Mouse (Mus musculus) megakaryocyte, embryonic 14.5 days (primary cell): ENCODE measurements around the gene Ttc29. TPM values are rescaled to one million over a fixed set of nuclear protein-coding genes. Genes with fewer than 3 reads are reported as not detected.

ENCODE experiments used
- H3K27me3 ChIP-seq: replicated peaks from 2 replicates; pipeline ENCODE3; 2012; ENCODE audit warnings: inconsistent platforms
- H3K36me3 ChIP-seq: replicated peaks from 2 replicates; pipeline ENCODE3; 2012; ENCODE audit warnings: low read length, inconsistent platforms, mixed read lengths
- H3K4me1 ChIP-seq: 2 replicates; pipeline ENCODE4 v1.6.1; 2012; ENCODE audit warnings: inconsistent platforms
- H3K4me3 ChIP-seq: replicated peaks from 2 replicates; pipeline ENCODE3; 2012; ENCODE audit warnings: moderate library complexity, mild to moderate bottlenecking, inconsistent platforms
- H3K9me3 ChIP-seq: 2 replicates; pipeline ENCODE4 v1.6.1; 2012; ENCODE audit warnings: inconsistent platforms
- FLI1 ChIP-seq: IDR thresholded peaks from 2 replicates; pipeline ENCODE4 v1.6.1; 2012; ENCODE audit warnings: low read length, inconsistent platforms, mixed read lengths
- GATA1 ChIP-seq: IDR thresholded peaks from 3 replicates; pipeline ENCODE4 v1.6.1; 2012; ENCODE audit warnings: mixed read lengths, low read length, inconsistent platforms, borderline replicate concordance
- polyA plus RNA-seq: library from polyadenylated mRNA; stranded (reverse); fragments of >175 nt; gene quantifications from 2 replicates; pipeline ENCODE4 v1.2.3, GENCODE M21; 2012; ENCODE audit warnings: low replicate concordance; ENCODE audit not compliant: insufficient read depth

The Ttc29 gene
- polyA plus RNA-seq = not detected in 2 replicates

DNA sequence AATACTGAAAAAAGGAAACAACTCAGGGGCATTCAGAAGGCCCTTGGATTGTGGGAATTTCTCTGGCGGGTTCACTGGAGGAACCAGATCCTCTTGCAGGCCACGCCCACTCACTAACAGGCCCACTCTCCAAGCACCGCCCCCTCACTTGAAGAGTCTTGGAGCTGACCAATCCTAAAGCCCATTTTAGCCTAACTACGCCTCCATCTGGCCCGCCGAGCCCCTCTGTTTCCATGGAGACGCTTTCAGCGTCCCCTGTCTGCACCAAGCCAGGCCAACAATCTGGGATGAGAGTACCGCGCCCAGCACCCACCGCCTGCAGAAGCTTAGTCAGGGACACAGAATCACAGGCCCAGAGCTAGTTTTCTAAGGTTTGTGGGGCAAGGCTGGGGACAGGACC, at the start of gene Ttc29:
Gene Ttc29 (plus strand): TSS at position 224 of the 400 bp plus-strand sequence.
- 0 out of 2 replicates have a peak, but pooled peaks cover 2% of the 10 kb centered on the region for H3K9me3 ChIP-seq
- no peaks in the 10 kb centered on the region for H3K4me1 ChIP-seq
- no peak for TF ChIP-seq GATA1
- no peak for TF ChIP-seq FLI1
- H3K4me3 ChIP-seq = no peak within 1 kb of the TSS
- peaks cover 1% of the 10 kb centered on the region for H3K27me3 ChIP-seq
- H3K36me3 ChIP-seq = no peaks in the 10 kb centered on the region

DNA sequence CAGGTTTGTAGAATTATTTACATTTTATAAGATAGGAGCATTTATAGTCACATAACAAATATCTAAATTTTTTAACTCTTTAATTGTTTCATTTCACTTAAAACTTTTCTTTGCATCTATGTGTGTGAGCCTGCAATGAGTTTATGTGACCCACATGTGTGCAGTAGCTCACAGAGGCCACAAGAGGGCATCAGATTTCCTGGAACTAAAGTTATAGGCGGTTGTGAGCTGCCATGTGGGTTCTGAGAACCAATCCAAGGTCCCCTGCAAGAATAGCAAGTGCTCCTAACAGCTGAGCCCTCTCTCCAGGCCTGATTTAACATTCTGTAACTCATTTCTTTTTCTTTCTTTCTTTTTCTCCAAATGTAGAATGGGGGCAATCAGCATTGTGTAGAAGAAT, 41.7 kb upstream of the Ttc29 start:
- H3K36me3 ChIP-seq = no peaks in the 10 kb centered on the region
- peaks cover 34% of the 10 kb centered on the region for H3K9me3 ChIP-seq
- H3K4me1 ChIP-seq = no peaks in the 10 kb centered on the region
- H3K4me3 ChIP-seq = no peak overlapping the region
- no peaks in the 10 kb centered on the region for H3K27me3 ChIP-seq
- TF ChIP-seq FLI1 (no peak), GATA1 (no peak)

DNA sequence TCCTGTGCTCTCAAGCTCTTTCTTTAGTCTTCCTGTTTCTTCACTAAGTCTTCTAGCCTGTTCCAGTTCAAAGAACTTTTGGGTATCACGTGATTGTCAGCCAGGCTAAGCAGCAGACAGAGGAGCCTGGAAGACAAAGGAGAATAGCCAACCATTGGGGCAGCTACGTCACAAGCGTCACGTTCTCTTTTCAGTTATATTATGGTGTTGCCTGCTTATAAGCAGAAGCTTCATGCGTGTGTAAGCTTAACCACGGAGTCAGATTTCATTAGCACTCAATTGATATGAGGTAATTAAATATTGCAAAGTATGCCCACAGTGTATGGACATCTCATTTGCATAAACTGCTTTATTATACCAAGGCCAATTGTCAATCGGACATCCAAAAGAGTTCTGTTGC, 30.4 kb upstream of the Ttc29 start:
- TF ChIP-seq FLI1 = no peak

DNA sequence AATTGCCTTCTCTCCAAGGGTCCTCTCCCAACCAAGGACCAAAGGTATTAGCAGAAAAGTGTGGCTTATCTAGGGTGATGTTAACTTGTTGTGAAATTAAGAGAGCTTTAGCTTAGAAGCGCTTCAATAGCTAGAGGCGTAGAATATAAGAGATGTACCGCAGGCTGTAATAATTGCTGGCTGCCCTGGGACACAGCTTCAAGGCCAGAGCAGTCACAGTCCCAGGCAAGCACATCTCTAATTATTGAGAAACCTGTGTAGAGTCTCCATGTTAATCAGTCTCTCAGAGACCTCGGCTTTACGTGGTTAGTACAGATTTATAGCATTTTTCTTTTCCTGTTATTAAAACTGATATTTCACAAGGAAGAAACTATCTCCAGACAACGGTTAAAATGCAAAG, 29.7 kb upstream of the Ttc29 start:
- no peak for TF ChIP-seq GATA1
- no peak for TF ChIP-seq FLI1
- H3K27me3 ChIP-seq = no peaks in the 10 kb centered on the region
- 0 out of 2 replicates have a peak, but pooled peaks cover 5% of the 10 kb centered on the region for H3K9me3 ChIP-seq
- no peaks in the 10 kb centered on the region for H3K36me3 ChIP-seq
- H3K4me1 ChIP-seq = no peaks in the 10 kb centered on the region
- H3K4me3 ChIP-seq = no peak overlapping the region

More for the DNA sequence above, 30.4 kb upstream of the Ttc29 start:
- Histone ChIP-seq H3K4me1 (no peaks in the 10 kb centered on the region), H3K9me3 (0 out of 2 replicates have a peak, but pooled peaks cover 5% of the 10 kb centered on the region), H3K4me3 (no peak overlapping the region), H3K36me3 (no peaks in the 10 kb centered on the region), H3K27me3 (no peaks in the 10 kb centered on the region)

DNA sequence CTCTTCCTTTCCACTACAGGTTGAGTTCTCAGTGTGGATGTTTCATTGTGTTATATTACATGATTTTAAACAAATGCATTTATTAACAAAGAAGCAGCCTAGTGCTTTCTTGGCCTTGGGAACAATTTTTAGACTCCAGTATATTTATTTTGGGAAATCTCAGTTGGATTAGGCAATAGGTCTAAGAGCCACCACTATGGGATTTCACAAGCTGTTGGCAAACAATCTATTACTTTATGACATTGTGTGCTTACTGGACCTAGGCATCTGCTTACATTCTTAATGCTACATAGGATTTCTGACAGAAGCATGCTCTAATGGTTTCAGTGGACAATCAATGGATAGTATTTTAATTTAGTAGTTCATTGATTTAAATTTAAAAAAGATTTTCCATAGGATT, 26.0 kb upstream of the Ttc29 start:
- Histone ChIP-seq H3K4me3 (no peak overlapping the region), H3K4me1 (no peaks in the 10 kb centered on the region), H3K27me3 (no peaks in the 10 kb centered on the region), H3K36me3 (no peaks in the 10 kb centered on the region), H3K9me3 (no peaks in the 10 kb centered on the region)
- TF ChIP-seq FLI1 = no peak
- no peak for TF ChIP-seq GATA1

DNA sequence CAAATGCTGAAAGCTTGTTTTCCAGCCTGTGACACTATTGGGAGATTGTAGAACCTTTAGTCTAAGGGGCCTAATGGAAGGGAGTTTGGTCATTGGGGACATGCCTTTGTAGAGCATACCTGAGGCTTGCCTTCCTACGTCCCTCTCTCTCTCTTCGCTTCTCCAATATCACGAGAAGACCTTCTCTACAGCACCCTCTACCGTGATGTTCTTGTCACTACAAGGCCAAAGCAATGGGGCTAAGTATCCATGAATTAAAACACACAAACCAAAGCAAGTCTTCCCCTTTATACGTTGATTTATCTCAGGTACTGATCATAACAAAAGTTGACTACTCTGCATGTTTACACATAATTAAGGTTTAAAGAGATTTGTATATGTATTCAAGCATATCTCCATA, 8.9 kb upstream of the Ttc29 start:
- TF ChIP-seq FLI1 = no peak
- TF ChIP-seq GATA1 = no peak
- H3K36me3 ChIP-seq = no peaks in the 10 kb centered on the region
- H3K9me3 ChIP-seq = no peaks in the 10 kb centered on the region
- H3K27me3 ChIP-seq = no peaks in the 10 kb centered on the region
- H3K4me3 ChIP-seq = no peak overlapping the region
- H3K4me1 ChIP-seq = no peaks in the 10 kb centered on the region

DNA sequence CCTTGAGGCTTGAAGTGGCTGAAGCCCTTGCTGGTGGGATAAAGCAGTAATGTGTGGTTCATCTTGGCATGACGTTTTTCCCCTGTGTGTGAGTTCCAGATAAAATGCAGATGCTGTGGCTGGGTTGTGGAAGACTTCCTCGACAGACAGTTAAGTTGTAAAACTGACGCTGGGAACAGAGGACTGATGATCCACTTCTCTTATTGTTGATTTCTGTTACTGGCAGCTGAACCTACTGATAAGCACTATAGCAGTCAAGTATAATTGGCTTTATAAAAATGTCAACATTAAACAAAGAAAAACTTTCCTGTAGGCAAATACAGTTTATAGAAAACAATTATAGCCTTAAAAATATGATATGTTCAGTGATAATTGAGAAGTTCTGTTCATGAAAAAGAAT, 2.7 kb upstream of the Ttc29 start:
- H3K36me3 ChIP-seq = no peaks in the 10 kb centered on the region
- no peak for TF ChIP-seq FLI1
- no peak for TF ChIP-seq GATA1
- no peaks in the 10 kb centered on the region for H3K4me1 ChIP-seq
- H3K4me3 ChIP-seq = no peak overlapping the region
- 0 out of 2 replicates have a peak, but pooled peaks cover 2% of the 10 kb centered on the region for H3K9me3 ChIP-seq
- peaks cover 1% of the 10 kb centered on the region for H3K27me3 ChIP-seq

DNA sequence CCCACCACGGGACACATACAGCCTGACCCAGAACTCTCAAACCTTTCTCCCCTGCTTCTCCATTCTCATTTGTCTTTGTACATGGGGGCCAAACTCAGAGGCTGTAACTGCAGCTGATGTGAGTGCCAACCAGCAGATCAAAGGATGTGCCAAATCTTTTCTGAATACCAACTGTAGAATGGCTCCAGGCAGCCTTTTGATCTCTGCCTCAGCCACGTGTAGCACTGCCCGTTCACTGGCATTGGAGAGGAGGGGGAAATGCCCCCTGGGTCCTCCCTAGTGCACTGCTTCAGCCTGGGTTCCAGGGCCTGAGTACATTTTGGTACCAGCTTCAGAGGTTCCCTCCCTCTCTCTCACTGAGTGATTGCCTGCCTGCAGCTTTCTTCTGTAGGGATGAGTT, 1.5 kb downstream of the Ttc29 start:
- H3K27me3 ChIP-seq = peaks cover 1% of the 10 kb centered on the region
- no peaks in the 10 kb centered on the region for H3K36me3 ChIP-seq
- no peaks in the 10 kb centered on the region for H3K4me1 ChIP-seq
- H3K4me3 ChIP-seq = no peak overlapping the region
- no peak for TF ChIP-seq FLI1
- no peak for TF ChIP-seq GATA1
- H3K9me3 ChIP-seq = 0 out of 2 replicates have a peak, but pooled peaks cover 2% of the 10 kb centered on the region

DNA sequence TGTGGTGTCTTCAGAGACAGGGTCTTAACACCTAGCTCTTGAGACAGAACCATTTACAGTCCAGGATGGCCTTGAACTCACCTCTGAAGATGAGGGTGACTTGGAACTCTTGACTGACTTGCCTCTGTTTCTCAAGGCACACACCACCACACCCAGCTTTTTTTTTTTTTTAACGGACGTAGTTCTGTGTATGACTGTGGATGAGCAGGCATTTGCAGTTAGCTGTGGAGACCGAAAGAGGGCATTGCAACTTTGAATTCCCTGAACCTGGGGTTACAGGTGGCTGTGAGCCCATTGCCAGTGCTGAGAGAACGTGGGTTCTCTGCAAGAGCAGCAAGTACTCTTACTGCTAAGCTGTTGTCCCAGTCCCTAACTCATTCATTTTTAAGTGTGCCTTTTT, 13.0 kb downstream of the Ttc29 start:
- no peak for TF ChIP-seq GATA1
- no peak for TF ChIP-seq FLI1
- Histone ChIP-seq H3K36me3 (no peaks in the 10 kb centered on the region), H3K27me3 (no peaks in the 10 kb centered on the region), H3K9me3 (0 out of 2 replicates have a peak, but pooled peaks cover 3% of the 10 kb centered on the region), H3K4me3 (no peak overlapping the region), H3K4me1 (no peaks in the 10 kb centered on the region)

DNA sequence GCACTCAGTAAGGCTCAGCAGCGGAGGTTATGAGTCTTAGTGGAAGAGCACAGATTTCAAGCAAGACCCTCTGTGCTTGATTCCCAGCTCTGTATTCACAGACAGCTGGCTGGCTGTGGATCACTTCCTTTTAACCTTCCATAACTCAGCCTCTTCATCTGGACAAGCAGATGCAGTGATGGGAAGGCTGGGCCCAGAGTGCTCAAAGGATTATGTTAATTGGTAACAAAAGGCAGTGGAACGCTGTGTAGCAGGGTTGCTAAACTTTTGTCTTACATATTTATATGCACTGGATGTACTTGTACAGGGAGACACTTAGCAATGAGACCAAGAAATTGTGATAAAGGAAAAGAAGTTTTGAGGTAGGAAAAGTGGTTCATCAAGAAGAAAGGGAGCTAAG, 17.6 kb downstream of the Ttc29 start:
- no peak overlapping the region for H3K4me3 ChIP-seq
- no peaks in the 10 kb centered on the region for H3K4me1 ChIP-seq
- TF ChIP-seq FLI1 (no peak), GATA1 (no peak)
- no peaks in the 10 kb centered on the region for H3K36me3 ChIP-seq
- no peaks in the 10 kb centered on the region for H3K27me3 ChIP-seq
- H3K9me3 ChIP-seq = no peaks in the 10 kb centered on the region

DNA sequence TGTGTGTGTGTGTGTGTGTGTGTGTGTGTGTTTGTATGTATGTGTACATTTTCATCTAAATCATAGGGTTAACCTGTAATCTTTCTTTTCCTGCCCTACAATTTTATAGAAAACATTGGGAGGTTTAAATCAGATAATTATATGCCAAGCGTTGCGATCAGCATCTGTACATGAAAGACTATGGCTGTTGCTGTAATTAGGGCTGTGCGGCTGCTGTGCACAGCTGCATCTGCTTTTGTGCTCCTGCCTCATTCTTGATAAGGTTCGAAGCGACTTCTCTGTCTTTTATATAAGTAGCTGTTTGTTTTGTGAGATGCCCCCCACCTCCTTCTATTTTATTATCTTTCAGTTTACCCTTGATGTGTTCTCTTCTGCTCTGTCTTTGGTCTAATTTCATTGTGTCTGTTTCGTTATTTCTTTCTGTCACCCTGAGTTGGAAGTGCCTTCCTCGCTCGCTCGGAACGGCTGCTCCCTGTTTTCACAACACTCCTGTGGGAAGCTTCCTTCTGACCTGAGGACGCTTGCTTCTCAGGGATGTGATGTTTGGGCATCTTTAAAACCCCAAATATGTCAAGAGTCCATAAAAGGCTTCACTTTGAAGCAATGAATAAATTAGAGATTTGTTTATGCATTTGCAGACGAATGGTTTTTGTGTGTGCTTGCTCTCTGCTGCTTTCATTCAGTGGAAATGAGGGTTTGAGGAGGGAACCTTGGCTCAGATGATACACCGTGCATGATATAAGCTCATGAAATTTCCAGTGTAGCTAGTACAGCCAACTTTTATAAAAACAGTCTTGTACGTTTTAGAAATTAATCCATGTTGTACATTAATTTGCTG, 20.0 kb downstream of the Ttc29 start:
- TF ChIP-seq GATA1 (no peak), FLI1 (no peak)
- Histone ChIP-seq H3K36me3 (no peaks in the 10 kb centered on the region), H3K9me3 (no peaks in the 10 kb centered on the region), H3K4me3 (no peak overlapping the region), H3K27me3 (no peaks in the 10 kb centered on the region), H3K4me1 (no peaks in the 10 kb centered on the region)
